Mouse (Mus musculus) limb, embryonic 15.5 days (tissue): ENCODE results near the gene Otop1. TPM values are rescaled to one million over a fixed set of nuclear protein-coding genes. Genes with fewer than 3 reads are reported as not detected.

Source experiments
- ATAC-seq: fragments of 200-750 bp; cut with Nextera tagmentation; 2 replicates; pipeline ENCODE4 v1.8.0; 2017; ENCODE audit warnings: low read depth, moderate TSS enrichment; ENCODE audit not compliant: insufficient number of reproducible peaks, low FRiP score, low TSS enrichment
- H3K27ac ChIP-seq: fragments of 300-500 bp; sonication (generic); 2 replicates; pipeline ENCODE4 v1.5.1; 2015; ENCODE audit warnings: moderate library complexity, mild to moderate bottlenecking, inconsistent platforms
- H3K27me3 ChIP-seq: fragments of 300-500 bp; sonication (generic); 2 replicates; pipeline ENCODE4 v1.6.1; 2015; ENCODE audit warnings: inconsistent platforms
- H3K36me3 ChIP-seq: fragments of 300-500 bp; sonication (generic); 2 replicates; pipeline ENCODE4 v1.6.1; 2015; ENCODE audit warnings: inconsistent platforms
- H3K4me1 ChIP-seq: fragments of 300-500 bp; sonication (generic); 2 replicates; pipeline ENCODE4 v1.6.1; 2015; ENCODE audit warnings: inconsistent platforms
- H3K4me2 ChIP-seq: fragments of 300-500 bp; sonication (generic); 2 replicates; pipeline ENCODE4 v1.6.1; 2015; ENCODE audit warnings: mild to moderate bottlenecking, inconsistent platforms
- H3K4me3 ChIP-seq: fragments of 300-500 bp; sonication (generic); 2 replicates; pipeline ENCODE4 v1.5.1; 2015; ENCODE audit warnings: mild to moderate bottlenecking, inconsistent platforms
- H3K9ac ChIP-seq: fragments of 300-500 bp; sonication (generic); 2 replicates; pipeline ENCODE4 v1.6.1; 2015; ENCODE audit warnings: inconsistent platforms
- H3K9me3 ChIP-seq: fragments of 300-500 bp; sonication (generic); 2 replicates; pipeline ENCODE4 v1.6.1; 2016; ENCODE audit warnings: inconsistent platforms
- WGBS: fragments of 180-500 bp; shearing (Covaris S2); methylation state at CpG from one replicate; pipeline ENCODE4 v1.1.7; 2015; 5-methylcytosine and 5-hydroxymethylcytosine counted together
- polyA plus RNA-seq: library from polyadenylated mRNA; unstranded; fragments of >200 nt; fragmentation: Nextera tagmentation; extraction: Ambion mirVana; gene quantifications from 2 replicates; pipeline ENCODE4 v1.2.1, GENCODE M21; 2015

Otop1 gene
- polyA plus RNA-seq, 1 experiment from 2014 or later: not detected

DNA sequence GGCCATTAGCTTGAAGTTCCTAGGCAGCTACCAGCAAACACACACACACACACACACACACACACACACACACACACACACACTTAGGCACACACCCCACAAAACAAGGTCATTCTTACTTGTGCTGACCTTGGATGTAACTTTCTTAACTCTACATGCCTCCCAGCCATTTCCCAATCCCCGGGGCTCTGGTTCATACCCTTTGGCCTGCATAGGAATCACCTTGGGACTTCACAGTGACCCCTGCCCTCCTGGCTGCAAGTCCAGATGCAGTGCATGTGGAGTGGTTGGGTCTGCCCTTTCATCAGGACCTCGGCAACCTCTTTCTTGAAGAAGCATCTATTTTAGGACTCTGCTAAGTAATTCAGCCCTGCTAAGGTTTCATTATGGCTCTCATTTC, 29.5 kb downstream of the Otop1 start:
- ATAC-seq: no peak
- Histone ChIP-seq H3K4me3 (no peak overlapping the region), H3K4me1 (no peaks in the 10 kb centered on the region), H3K4me2 (no peak overlapping the region), H3K9me3 (no peaks in the 10 kb centered on the region), H3K27ac (no peak overlapping the region), H3K36me3 (no peaks in the 10 kb centered on the region), H3K9ac (no peak overlapping the region), H3K27me3 (peaks cover 7% of the 10 kb centered on the region; the same call in 1 of the 2 replicates)
- 60% methylated on average over 2 of the region's 2 CpGs for WGBS

DNA sequence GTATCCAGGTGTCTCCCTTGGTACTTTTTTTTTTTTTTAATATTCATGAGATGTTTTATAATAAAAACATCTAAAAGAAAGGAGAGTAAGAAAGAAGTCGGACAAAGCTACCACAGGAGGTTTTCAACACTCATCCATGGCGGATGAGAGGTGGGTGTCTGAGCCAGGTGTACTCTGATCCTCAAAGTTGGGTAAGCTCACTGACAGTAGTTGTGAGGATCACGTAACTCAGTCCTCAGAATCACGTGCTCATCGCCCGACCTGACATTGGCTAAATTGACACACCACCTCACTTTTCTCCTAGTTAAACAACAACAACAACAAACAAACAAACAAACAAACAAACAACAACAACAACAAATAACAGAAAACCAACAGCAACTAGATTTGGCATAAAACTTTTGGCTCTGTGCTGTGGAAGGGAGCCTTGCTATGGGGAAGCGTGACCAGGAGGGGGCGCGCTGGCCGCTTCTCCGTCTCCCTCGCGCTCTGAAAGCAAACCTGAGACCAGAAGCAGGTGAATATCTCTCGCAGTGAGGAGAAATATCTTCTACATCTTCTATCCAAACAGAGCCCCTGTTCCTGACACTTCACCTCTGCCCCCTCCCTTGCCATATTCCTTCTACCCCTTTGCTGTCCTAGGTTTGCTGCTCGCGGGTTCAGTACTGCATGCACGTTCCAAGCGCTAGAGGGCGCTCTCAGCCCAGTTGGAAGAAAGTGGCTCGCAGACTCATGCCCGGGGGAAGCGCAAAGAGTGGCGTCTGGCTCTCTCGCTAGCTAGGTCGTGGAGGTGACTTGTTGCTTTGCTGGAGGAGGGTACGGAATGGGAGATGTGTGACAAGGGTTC, 31.7 kb downstream of the Otop1 start:
- ATAC-seq: peak; percentile 49; the same call in 1 of the 2 replicates
- Histone ChIP-seq H3K27me3 (peaks cover 7% of the 10 kb centered on the region; the same call in 1 of the 2 replicates), H3K9ac (no peak overlapping the region), H3K27ac (no peak overlapping the region), H3K4me3 (peak overlapping the region; percentile 36), H3K9me3 (no peaks in the 10 kb centered on the region), H3K4me2 (peak overlapping the region; percentile 61), H3K36me3 (no peaks in the 10 kb centered on the region), H3K4me1 (no peaks in the 10 kb centered on the region)
- WGBS: 12% methylated on average over 26 of the region's 26 CpGs

DNA sequence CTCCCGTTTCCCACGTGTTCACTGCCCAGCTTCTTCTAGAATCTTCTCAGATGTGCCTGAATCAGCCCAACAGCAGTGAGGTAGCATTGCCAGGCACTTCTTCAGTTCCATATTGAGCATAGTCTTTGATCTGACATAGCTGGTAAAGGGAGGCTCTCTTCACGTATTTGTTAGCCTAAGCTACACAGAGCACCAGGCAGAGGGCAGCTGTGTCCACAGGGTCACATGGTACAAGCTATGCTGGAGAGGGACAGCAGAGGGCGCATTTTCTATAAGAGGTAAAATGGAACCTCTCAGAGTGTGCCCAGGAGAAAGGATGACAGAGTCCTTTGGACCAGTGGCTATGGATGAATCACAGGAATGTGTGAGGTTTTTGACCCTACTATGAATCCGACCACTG, 33.1 kb downstream of the Otop1 start:
- Histone ChIP-seq H3K36me3 (no peaks in the 10 kb centered on the region), H3K4me3 (no peak overlapping the region), H3K27me3 (peaks cover 7% of the 10 kb centered on the region; the same call in 1 of the 2 replicates), H3K9me3 (no peaks in the 10 kb centered on the region), H3K9ac (no peak overlapping the region), H3K4me1 (no peaks in the 10 kb centered on the region), H3K27ac (no peak overlapping the region), H3K4me2 (no peak overlapping the region)
- WGBS: 51% methylated on average over 5 of the region's 5 CpGs
- no peak for ATAC-seq

DNA sequence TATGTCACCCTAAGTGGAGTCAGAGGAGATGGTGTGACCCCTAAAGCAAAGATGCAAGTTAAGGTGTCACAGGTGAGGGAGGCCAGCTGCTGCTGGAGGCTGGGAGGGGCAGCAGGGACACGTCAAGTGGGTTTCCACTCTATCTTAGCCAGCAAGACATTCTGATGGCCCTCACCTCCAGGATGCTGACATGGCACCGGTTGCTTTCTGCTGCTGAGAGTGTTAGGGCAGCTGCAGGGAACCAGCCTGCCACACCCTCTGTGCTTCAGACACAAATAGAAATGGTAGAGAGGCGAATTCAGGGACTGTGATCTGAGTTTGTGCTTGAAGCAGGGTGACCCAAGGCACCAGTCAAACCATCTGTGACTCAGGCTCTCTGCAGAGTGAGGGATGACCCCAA, 34.0 kb downstream of the Otop1 start:
- H3K36me3 ChIP-seq: no peaks in the 10 kb centered on the region
- H3K4me2 ChIP-seq: no peak overlapping the region
- WGBS: 62% methylated on average over 3 of the region's 3 CpGs
- H3K4me3 ChIP-seq: no peak overlapping the region
- H3K4me1 ChIP-seq: no peaks in the 10 kb centered on the region
- no peaks in the 10 kb centered on the region for H3K9me3 ChIP-seq
- no peak overlapping the region for H3K27ac ChIP-seq
- H3K27me3 ChIP-seq: peaks cover 7% of the 10 kb centered on the region; the same call in 1 of the 2 replicates
- ATAC-seq: no peak
- no peak overlapping the region for H3K9ac ChIP-seq

DNA sequence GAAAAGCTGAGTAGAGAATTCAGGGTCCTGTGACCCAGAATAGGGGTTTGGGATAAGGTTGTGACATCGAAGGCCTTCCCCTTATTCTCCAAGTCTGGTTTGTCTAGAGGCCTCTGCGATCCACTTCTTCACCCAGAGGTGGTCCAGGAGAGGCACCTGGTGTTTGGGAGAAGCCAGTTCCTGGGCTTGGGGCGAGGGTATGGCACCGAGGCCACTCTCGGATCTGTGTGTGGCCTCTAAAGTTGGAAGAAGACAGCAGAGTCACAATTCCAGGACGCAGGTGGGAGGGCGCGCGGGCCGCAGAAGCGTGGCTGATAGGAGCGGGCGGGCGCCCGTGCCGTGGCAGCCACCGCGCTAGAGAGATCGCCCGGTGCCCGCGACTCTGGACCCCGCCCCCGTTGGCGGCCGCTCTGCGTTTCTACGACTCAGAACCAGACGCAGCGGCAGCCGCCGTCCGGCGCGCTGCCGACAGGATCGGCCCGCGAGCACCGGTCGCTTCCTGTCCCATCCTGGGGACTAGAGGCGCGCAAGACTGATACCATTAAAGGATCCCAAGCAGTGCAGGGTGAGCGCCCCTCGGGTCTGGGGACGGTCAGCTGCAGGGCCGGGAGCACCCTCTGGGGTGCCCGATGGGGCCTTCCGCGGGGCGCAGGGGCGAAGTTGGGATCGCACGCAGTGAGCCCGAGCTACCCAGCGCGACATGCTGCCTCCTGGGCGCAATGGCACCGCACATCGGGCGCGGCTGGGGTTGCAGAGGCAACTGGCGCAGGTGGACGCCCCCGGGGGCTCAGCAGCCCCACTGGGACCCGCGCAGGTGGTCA, 43.4 kb downstream of the Otop1 start, which contains the start of gene Drd5:
TSS of gene Drd5 (plus strand) at position 402 of the 821 bp plus-strand sequence.
- no peaks in the 10 kb centered on the region for H3K36me3 ChIP-seq
- no peaks in the 10 kb centered on the region for H3K9me3 ChIP-seq
- H3K27ac ChIP-seq: no peak within 1 kb of the TSS
- H3K4me1 ChIP-seq: peaks cover 8% of the 10 kb centered on the region
- H3K4me3 ChIP-seq: peak within 1 kb of the TSS; percentile 37
- peaks cover 52% of the 10 kb centered on the region for H3K27me3 ChIP-seq
- 2% methylated on average over 62 of the region's 67 CpGs for WGBS
- ATAC-seq: no peak
- peak within 1 kb of the TSS; percentile 68 for H3K4me2 ChIP-seq
- no peak within 1 kb of the TSS for H3K9ac ChIP-seq

DNA sequence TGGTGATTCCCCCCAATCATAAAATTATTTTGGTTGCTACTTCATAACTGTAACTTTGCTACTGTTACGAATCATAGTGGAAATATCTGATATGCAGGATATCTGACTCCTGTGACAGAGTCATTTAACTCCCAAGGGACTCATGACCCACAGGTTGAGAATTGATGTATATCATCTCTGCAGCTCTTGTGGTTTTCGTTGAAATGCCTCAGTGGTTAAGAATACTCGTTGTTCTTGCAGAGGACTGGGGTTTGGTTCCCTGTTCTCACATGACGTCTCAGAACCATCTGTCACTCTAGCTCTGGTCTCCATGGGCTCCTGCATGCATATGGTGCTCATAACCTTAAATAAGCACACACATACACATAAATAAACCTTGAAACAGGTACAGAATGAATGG, 57.6 kb downstream of the Otop1 start:
- H3K4me1 ChIP-seq: no peaks in the 10 kb centered on the region
- no peaks in the 10 kb centered on the region for H3K36me3 ChIP-seq
- H3K4me2 ChIP-seq: no peak overlapping the region
- no peak overlapping the region for H3K9ac ChIP-seq
- H3K27me3 ChIP-seq: no peaks in the 10 kb centered on the region
- WGBS: 70% methylated on average over 4 of the region's 4 CpGs
- no peak for ATAC-seq
- no peak overlapping the region for H3K4me3 ChIP-seq
- no peak overlapping the region for H3K27ac ChIP-seq
- H3K9me3 ChIP-seq: no peaks in the 10 kb centered on the region

DNA sequence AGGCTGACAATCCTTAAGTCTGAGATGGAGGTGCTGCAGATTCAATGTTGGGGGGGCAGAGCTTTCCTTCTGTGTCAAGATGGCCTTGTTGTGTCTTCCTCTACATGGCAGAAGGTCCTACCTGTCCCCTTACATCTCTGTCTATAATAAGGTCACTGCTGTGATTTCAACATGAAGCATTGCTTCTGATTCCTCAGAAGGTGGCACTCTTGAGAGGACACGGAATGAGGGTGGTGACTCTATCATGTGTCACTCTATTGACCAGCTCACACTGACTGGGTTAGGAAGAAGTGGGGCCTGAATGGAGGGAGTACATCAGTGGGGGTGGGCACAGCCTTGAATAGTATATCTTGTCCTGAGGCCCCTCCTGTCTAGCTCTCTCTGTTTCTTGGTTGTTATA, 58.8 kb downstream of the Otop1 start:
- ATAC-seq: no peak
- Histone ChIP-seq H3K27me3 (no peaks in the 10 kb centered on the region), H3K27ac (no peak overlapping the region), H3K4me3 (no peak overlapping the region), H3K9ac (no peak overlapping the region), H3K36me3 (no peaks in the 10 kb centered on the region), H3K4me1 (no peaks in the 10 kb centered on the region), H3K9me3 (no peaks in the 10 kb centered on the region), H3K4me2 (no peak overlapping the region)
- WGBS: 44% methylated on average over 1 of the region's 1 CpGs

DNA sequence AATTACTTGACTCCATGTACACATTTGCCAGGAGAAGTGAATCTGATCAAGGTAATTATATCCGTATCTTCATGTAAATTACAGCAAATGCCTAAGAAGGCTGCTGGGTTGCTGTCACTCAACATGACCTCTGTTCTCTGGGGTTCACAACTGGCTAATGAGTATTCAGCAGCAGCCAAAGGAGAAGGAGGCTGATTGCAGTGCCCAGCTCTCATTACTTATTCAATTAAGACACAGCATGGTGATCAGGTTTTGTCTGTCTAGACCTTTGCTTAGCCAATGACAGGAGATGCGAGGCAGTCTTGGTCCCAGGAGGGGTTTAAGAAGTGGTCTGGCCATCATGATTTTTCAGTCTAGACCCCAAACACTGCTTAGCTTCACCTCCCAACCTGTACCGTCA, 67.3 kb downstream of the Otop1 start:
- no peak overlapping the region for H3K9ac ChIP-seq
- no peak overlapping the region for H3K4me3 ChIP-seq
- no peaks in the 10 kb centered on the region for H3K27me3 ChIP-seq
- no peak overlapping the region for H3K4me2 ChIP-seq
- WGBS: 80% methylated on average over 3 of the region's 3 CpGs
- no peak for ATAC-seq
- H3K9me3 ChIP-seq: no peaks in the 10 kb centered on the region
- H3K4me1 ChIP-seq: no peaks in the 10 kb centered on the region
- H3K27ac ChIP-seq: no peak overlapping the region
- H3K36me3 ChIP-seq: no peaks in the 10 kb centered on the region

DNA sequence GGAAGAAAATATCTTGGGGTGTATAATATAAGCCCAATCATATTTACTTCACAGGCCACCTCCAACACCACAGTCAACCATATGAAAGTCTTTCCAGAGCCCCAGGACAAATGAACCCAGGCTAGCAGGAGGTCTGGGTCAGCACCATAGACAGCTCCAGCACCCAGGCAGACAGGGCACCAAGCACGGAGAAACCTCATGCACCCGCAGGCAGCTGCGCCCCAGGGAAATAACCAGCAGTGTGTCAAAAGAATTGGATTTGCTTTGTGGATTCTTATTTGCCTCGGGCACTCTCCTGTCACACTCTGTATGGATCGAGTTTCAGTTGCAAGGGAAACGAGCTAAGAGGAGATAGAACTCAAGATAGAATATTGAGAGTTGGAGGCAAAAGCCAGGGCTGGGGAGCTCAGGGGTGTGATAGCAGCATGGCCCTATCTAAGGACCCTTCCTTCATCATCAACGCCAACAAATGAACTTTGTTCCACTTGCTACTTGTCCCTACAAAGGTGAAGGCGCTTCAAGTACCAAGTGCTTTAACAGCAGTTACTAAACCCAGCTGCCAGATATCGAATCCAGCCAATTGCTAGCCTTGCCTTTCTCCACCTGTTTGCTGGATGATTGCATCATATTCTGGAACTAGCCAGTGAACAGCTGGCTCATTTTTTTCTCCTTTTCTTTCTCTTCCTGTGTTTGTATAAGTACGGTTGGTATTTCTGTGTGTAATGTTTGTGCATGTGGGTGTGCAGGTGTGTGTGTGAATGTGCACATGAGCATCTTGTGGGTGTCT, 71.1 kb downstream of the Otop1 start:
- ATAC-seq: no peak
- no peak overlapping the region for H3K9ac ChIP-seq
- H3K4me1 ChIP-seq: no peaks in the 10 kb centered on the region
- no peaks in the 10 kb centered on the region for H3K36me3 ChIP-seq
- WGBS: 28% methylated on average over 10 of the region's 10 CpGs
- H3K27me3 ChIP-seq: no peaks in the 10 kb centered on the region
- no peak overlapping the region for H3K27ac ChIP-seq
- H3K4me2 ChIP-seq: no peak overlapping the region
- H3K9me3 ChIP-seq: no peaks in the 10 kb centered on the region
- no peak overlapping the region for H3K4me3 ChIP-seq

DNA sequence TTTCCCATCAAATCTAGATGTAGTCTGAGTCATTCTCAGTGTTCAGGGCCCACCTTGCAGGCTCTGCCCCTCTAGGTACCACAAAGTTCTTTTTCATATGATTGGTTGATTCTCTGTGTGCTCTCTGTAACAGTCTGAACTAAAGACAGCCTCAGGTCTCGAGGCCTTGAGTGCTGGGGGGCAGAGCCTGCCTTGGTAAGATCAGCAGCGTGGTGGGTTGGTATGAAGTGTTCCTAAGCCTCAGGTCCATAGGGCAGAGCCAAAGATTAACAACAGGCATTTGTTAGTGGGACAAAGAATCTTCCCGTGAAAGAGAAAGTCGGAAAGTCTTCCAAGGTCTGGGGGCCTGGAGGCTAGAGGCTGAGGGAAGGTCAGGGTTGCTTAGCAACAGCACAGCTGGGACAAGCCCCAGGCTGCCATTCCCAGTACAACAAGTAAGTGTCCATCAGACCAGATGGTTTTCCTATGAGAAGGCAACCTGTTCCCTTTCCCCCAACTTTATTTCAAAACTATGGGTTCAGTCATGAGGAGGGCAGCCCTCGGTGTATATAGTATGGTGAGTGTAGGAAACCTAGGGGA, 74.7 kb downstream of the Otop1 start:
- Histone ChIP-seq H3K9ac (no peak overlapping the region), H3K36me3 (no peaks in the 10 kb centered on the region), H3K27me3 (no peaks in the 10 kb centered on the region), H3K27ac (no peak overlapping the region), H3K4me1 (no peaks in the 10 kb centered on the region), H3K4me2 (no peak overlapping the region), H3K9me3 (no peaks in the 10 kb centered on the region), H3K4me3 (no peak overlapping the region)
- WGBS: 45% methylated on average over 5 of the region's 5 CpGs
- ATAC-seq: no peak
